Mouse (Mus musculus) midbrain, embryonic 15.5 days (tissue): Measurements from ENCODE around the gene Rnf2. TPM values are rescaled to one million over a fixed set of nuclear protein-coding genes. Genes with fewer than 3 reads are reported as not detected.
A peak's percentile ranks its signal among the peaks of the same experiment; 100 is the strongest.

Experiments
- ATAC-seq: fragments of 200-750 bp; cut with Nextera tagmentation; replicated peaks from 2 replicates; pipeline ENCODE4 v1.8.0; 2017; ENCODE audit warnings: moderate TSS enrichment
- H3K27ac ChIP-seq: fragments of 300-500 bp; sonication (generic); 2 replicates; pipeline ENCODE4 v1.5.1; 2015; ENCODE audit warnings: mild to moderate bottlenecking, inconsistent platforms
- H3K27me3 ChIP-seq: fragments of 300-500 bp; sonication (generic); replicated peaks from 2 replicates; pipeline ENCODE4 v1.6.1; 2015; ENCODE audit warnings: inconsistent platforms
- H3K36me3 ChIP-seq: fragments of 300-500 bp; sonication (generic); replicated peaks from 2 replicates; pipeline ENCODE4 v1.6.1; 2015; ENCODE audit warnings: inconsistent platforms
- H3K4me1 ChIP-seq: fragments of 300-500 bp; sonication (generic); 2 replicates; pipeline ENCODE4 v1.6.1; 2015; ENCODE audit warnings: inconsistent platforms
- H3K4me2 ChIP-seq: fragments of 300-500 bp; sonication (generic); 2 replicates; pipeline ENCODE4 v1.6.1; 2015; ENCODE audit warnings: inconsistent platforms, mild to moderate bottlenecking, moderate library complexity
- H3K4me3 ChIP-seq: fragments of 300-500 bp; sonication (generic); 2 replicates; pipeline ENCODE4 v1.5.1; 2015; ENCODE audit warnings: mild to moderate bottlenecking, inconsistent platforms
- H3K9ac ChIP-seq: fragments of 300-500 bp; sonication (generic); 2 replicates; pipeline ENCODE4 v1.6.1; 2015; ENCODE audit warnings: mild to moderate bottlenecking, inconsistent platforms
- H3K9me3 ChIP-seq: fragments of 300-500 bp; sonication (generic); 2 replicates; pipeline ENCODE4 v1.6.1; 2016; ENCODE audit warnings: inconsistent platforms
- WGBS: fragments of 180-500 bp; shearing (Covaris S2); methylation state at CpG from one replicate; pipeline ENCODE4 v1.1.7; 2015; ENCODE audit warnings: mixed read lengths; 5-methylcytosine and 5-hydroxymethylcytosine counted together
- polyA plus RNA-seq: library from polyadenylated mRNA; unstranded; fragments of >200 nt; fragmentation: Nextera tagmentation; extraction: Ambion mirVana; gene quantifications from 2 replicates; pipeline ENCODE4 v1.2.1, GENCODE M21; 2015

The Rnf2 gene
- polyA plus RNA-seq, 1 experiment from 2014 or later = 113 TPM

GRCm38 (mm10) chr1:151471429-151471828 lies 29.3 kb downstream of the Rnf2 start:
- Histone ChIP-seq H3K4me1 (no peaks in the 10 kb centered on the region), H3K27ac (no peak overlapping the region), H3K9ac (no peak overlapping the region), H3K36me3 (peaks cover 50% of the 10 kb centered on the region), H3K4me3 (no peak overlapping the region), H3K4me2 (no peak overlapping the region), H3K9me3 (no peaks in the 10 kb centered on the region), H3K27me3 (no peaks in the 10 kb centered on the region)
- no peak for ATAC-seq
- WGBS = 44% methylated on average over 7 of the region's 7 CpGs

GRCm38 (mm10) chr1:151466571-151466970 lies 34.2 kb downstream of the Rnf2 start:
- Histone ChIP-seq H3K9ac (no peak overlapping the region), H3K36me3 (peaks cover 20% of the 10 kb centered on the region; the same call in 1 of the 2 replicates), H3K9me3 (no peaks in the 10 kb centered on the region), H3K27me3 (no peaks in the 10 kb centered on the region), H3K27ac (no peak overlapping the region), H3K4me1 (no peaks in the 10 kb centered on the region), H3K4me3 (no peak overlapping the region), H3K4me2 (no peak overlapping the region)
- ATAC-seq = no peak
- 89% methylated on average over 4 of the region's 4 CpGs for WGBS

GRCm38 (mm10) chr1:151464914-151465313 lies 35.8 kb downstream of the Rnf2 start:
- H3K36me3 ChIP-seq = 0 out of 2 replicates have a peak, but pooled peaks cover 16% of the 10 kb centered on the region
- H3K4me2 ChIP-seq = no peak overlapping the region
- no peak overlapping the region for H3K4me3 ChIP-seq
- no peaks in the 10 kb centered on the region for H3K4me1 ChIP-seq
- no peak for ATAC-seq
- H3K9ac ChIP-seq = no peak overlapping the region
- H3K9me3 ChIP-seq = no peaks in the 10 kb centered on the region
- no peak overlapping the region for H3K27ac ChIP-seq
- H3K27me3 ChIP-seq = no peaks in the 10 kb centered on the region
- 62% methylated on average over 4 of the region's 4 CpGs for WGBS

DNA sequence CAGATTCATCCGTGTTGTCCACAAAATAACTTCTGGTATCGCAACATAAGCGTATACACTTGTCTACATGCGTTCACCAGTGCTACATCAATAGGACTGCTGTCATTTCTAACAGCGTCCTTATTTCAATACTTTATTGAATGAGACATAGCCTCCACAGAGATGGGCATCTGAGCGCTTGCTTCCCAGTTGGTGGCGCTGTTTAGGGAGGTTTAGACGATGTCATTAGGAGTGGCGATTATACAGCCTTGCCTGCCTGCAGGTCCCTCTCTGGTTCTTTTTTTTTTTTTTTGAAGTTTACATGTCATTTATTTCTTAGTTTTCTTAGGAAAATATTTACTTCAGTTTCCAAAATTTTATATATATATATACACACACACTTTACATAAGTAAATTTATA lies 39.5 kb downstream of the Rnf2 start:
- WGBS = 75% methylated on average over 9 of the region's 9 CpGs
- Histone ChIP-seq H3K27ac (no peak overlapping the region), H3K4me1 (no peaks in the 10 kb centered on the region), H3K36me3 (peaks cover 13% of the 10 kb centered on the region; the same call in 1 of the 2 replicates), H3K27me3 (no peaks in the 10 kb centered on the region), H3K9ac (no peak overlapping the region), H3K4me2 (no peak overlapping the region), H3K9me3 (no peaks in the 10 kb centered on the region), H3K4me3 (no peak overlapping the region)
- ATAC-seq = 0 out of 2 replicates have a peak, but pooled peaks have one; percentile 11

GRCm38 (mm10) chr1:151457087-151457486 lies 43.7 kb downstream of the Rnf2 start:
- Histone ChIP-seq H3K9me3 (no peaks in the 10 kb centered on the region), H3K27me3 (no peaks in the 10 kb centered on the region), H3K9ac (no peak overlapping the region), H3K4me2 (no peak overlapping the region), H3K4me1 (no peaks in the 10 kb centered on the region), H3K4me3 (no peak overlapping the region), H3K27ac (no peak overlapping the region), H3K36me3 (peaks cover 31% of the 10 kb centered on the region; the same call in 1 of the 2 replicates)
- ATAC-seq = no peak
- WGBS = 95% methylated on average over 5 of the region's 5 CpGs

- no peak overlapping the region for H3K27ac ChIP-seq
- no peaks in the 10 kb centered on the region for H3K9me3 ChIP-seq
- no peaks in the 10 kb centered on the region for H3K27me3 ChIP-seq
- 97% methylated on average over 11 of the region's 11 CpGs for WGBS
- H3K4me2 ChIP-seq = no peak overlapping the region
- no peaks in the 10 kb centered on the region for H3K4me1 ChIP-seq
- H3K9ac ChIP-seq = no peak overlapping the region
- no peak for ATAC-seq
- no peak overlapping the region for H3K4me3 ChIP-seq
- peaks cover 49% of the 10 kb centered on the region for H3K36me3 ChIP-seq
Observed at GRCm38 (mm10) chr1:151451946-151452345, 48.8 kb downstream of the Rnf2 start.

GRCm38 (mm10) chr1:151450851-151451250 lies 49.9 kb downstream of the Rnf2 start:
- H3K27ac ChIP-seq = no peak overlapping the region
- no peak overlapping the region for H3K4me3 ChIP-seq
- no peaks in the 10 kb centered on the region for H3K4me1 ChIP-seq
- H3K9ac ChIP-seq = no peak overlapping the region
- H3K9me3 ChIP-seq = no peaks in the 10 kb centered on the region
- no peak for ATAC-seq
- peaks cover 50% of the 10 kb centered on the region for H3K36me3 ChIP-seq
- WGBS = 81% methylated on average over 2 of the region's 2 CpGs
- no peaks in the 10 kb centered on the region for H3K27me3 ChIP-seq
- H3K4me2 ChIP-seq = no peak overlapping the region

- H3K4me1 ChIP-seq = no peaks in the 10 kb centered on the region
- WGBS = 96% methylated on average over 10 of the region's 10 CpGs
- no peak overlapping the region for H3K4me2 ChIP-seq
- H3K9ac ChIP-seq = no peak overlapping the region
- no peak overlapping the region for H3K4me3 ChIP-seq
- H3K9me3 ChIP-seq = no peaks in the 10 kb centered on the region
- no peak overlapping the region for H3K27ac ChIP-seq
- ATAC-seq = no peak
- peaks cover 60% of the 10 kb centered on the region for H3K36me3 ChIP-seq
- no peaks in the 10 kb centered on the region for H3K27me3 ChIP-seq
Observed at GRCm38 (mm10) chr1:151449866-151450265, 50.9 kb downstream of the Rnf2 start.

DNA sequence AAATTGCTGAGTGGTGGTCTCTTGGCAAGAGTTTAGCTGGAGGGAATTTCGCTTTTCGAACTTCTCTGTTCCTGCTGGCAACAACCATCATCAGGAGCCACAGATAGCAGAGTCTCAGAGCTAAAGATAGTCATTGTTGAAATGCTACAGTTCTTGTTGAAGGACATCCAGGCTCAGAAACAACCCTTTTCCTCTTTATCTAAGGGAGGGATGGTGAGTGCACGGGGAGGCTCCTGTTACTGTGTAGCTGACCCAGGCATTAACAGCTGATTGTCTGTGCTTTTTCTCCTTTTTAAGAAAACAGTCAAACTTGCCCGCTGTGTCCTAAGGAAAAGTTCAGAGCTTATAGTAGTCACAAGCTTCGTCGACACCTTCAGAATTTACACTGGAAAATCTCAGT lies 65.3 kb downstream of the Rnf2 start:
- 91% methylated on average over 6 of the region's 6 CpGs for WGBS
- Histone ChIP-seq H3K36me3 (peaks cover 26% of the 10 kb centered on the region), H3K27ac (no peak overlapping the region), H3K27me3 (no peaks in the 10 kb centered on the region), H3K9ac (no peak overlapping the region), H3K4me1 (no peaks in the 10 kb centered on the region), H3K9me3 (no peaks in the 10 kb centered on the region), H3K4me2 (no peak overlapping the region), H3K4me3 (no peak overlapping the region)
- no peak for ATAC-seq

DNA sequence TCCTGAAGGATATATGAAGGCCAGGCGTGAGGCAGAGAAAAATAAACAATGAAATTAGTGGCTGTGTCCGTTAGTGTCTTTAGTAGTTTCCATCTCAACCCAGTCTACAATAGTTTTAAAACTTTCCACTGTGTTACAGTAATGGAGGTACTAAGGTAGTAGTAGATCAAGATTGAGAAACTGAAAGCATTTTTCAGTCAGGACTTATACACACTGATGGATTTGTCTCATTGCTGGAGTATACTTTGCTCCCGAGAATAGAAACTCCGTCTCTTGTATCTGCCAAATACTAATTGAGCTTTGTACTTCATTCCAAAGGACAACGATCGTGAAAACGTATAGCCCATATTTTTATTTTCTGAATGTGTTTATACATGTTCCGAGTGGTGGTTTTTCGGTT lies 71.4 kb downstream of the Rnf2 start:
- Histone ChIP-seq H3K36me3 (no peaks in the 10 kb centered on the region; the same call in 1 of the 2 replicates), H3K9me3 (no peaks in the 10 kb centered on the region), H3K9ac (peak overlapping the region; percentile 75), H3K27me3 (no peaks in the 10 kb centered on the region), H3K27ac (peak overlapping the region; percentile 93), H3K4me3 (peak overlapping the region; percentile 69), H3K4me1 (peaks cover 23% of the 10 kb centered on the region), H3K4me2 (peak overlapping the region; percentile 63)
- 46% methylated on average over 9 of the region's 9 CpGs for WGBS
- no peak for ATAC-seq

- peak; percentile 100 for ATAC-seq
- H3K27ac ChIP-seq = peak within 1 kb of the TSS; percentile 93
- peak within 1 kb of the TSS; percentile 69 for H3K4me3 ChIP-seq
- H3K9ac ChIP-seq = peak within 1 kb of the TSS; percentile 75
- H3K4me1 ChIP-seq = peaks cover 23% of the 10 kb centered on the region
- H3K4me2 ChIP-seq = peak within 1 kb of the TSS; percentile 72
- no peaks in the 10 kb centered on the region for H3K36me3 ChIP-seq
- under 1% methylated on average over 74 of the region's 74 CpGs for WGBS
- H3K9me3 ChIP-seq = no peaks in the 10 kb centered on the region
- no peaks in the 10 kb centered on the region for H3K27me3 ChIP-seq
Observed at GRCm38 (mm10) chr1:151428263-151429221, 72.2 kb downstream of the Rnf2 start, which contains the start of the genes Swt1 and Trmt1l. Gene Swt1, minus strand, starts transcription at chr1:151428455. Gene Trmt1l, plus strand, starts transcription at chr1:151428542.

DNA sequence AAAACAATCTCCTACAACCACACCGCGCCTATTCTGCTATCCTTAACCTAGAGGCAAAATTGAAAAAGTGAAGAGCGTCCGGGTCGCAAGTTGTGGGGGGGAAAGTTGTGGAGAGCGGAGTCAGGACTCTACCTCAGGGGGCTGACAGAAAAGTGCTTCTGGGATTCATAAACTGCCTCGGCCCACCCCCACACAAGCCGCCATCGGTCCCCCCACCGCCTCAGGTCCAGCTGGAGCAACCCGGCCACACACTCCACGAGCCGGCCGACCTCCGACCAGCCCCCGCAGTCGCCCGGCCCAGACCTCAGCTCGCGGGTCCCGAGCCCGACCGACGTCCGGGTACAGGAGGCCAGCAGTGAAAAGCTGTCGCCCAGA lies 72.9 kb downstream of the Rnf2 start:
- ATAC-seq = peak; percentile 77
- no peaks in the 10 kb centered on the region for H3K36me3 ChIP-seq

More for the DNA sequence above, 72.9 kb downstream of the Rnf2 start:
- no peaks in the 10 kb centered on the region for H3K9me3 ChIP-seq
- H3K27ac ChIP-seq = peak overlapping the region; percentile 76
- H3K9ac ChIP-seq = peak overlapping the region; percentile 69
- H3K4me2 ChIP-seq = peak overlapping the region; percentile 72
- H3K4me1 ChIP-seq = peaks cover 23% of the 10 kb centered on the region
- under 1% methylated on average over 26 of the region's 26 CpGs for WGBS
- peak overlapping the region; percentile 69 for H3K4me3 ChIP-seq
- H3K27me3 ChIP-seq = no peaks in the 10 kb centered on the region
